Mouse (Mus musculus): ENCODE data around the gene Calm3. TPM values are rescaled to one million over a fixed set of nuclear protein-coding genes. Genes with fewer than 3 reads are reported as not detected.

Calm3 gene
- total RNA-seq, 2 experiments from 2014 or later, result 334 to 349 TPM

Other genes with a start within 250 kb of the Calm3 start
- not detected for gene Ceacam15, start 248.4 kb downstream of the Calm3 start, total RNA-seq (2021)
- gene Ceacam9, start 202.2 kb downstream of the Calm3 start, total RNA-seq (2021), result not detected
- gene Ap2s1, start 185.7 kb downstream of the Calm3 start, total RNA-seq (2021), result 10 to 100 TPM; 44.5 to 46.8 TPM
- gene Slc1a5, start 142.8 kb downstream of the Calm3 start, total RNA-seq (2021), result 10 to 100 TPM; 14.0 to 14.3 TPM
- gene Strn4, start 108.2 kb downstream of the Calm3 start, total RNA-seq (2021), result 10 to 100 TPM in 1 of 2 experiments, 1 to 10 TPM in 1; 9.8 to 13.6 TPM
- gene Fkrp, start 107.4 kb downstream of the Calm3 start, total RNA-seq (2021), result 10 to 100 TPM; 51.7 to 58.0 TPM
- gene Prkd2, start 81.2 kb downstream of the Calm3 start, total RNA-seq (2021), result 1 to 10 TPM; 4.9 to 5.9 TPM
- 1 to 10 TPM in 1 of 2 experiments, under 1 TPM in 1; 0.89 to 1.6 TPM for gene Dact3, start 48.8 kb downstream of the Calm3 start, total RNA-seq (2021)
- under 1 TPM; 0.37 to 0.71 TPM for gene Gng8, start 32.3 kb downstream of the Calm3 start, total RNA-seq (2021)
- gene Ptgir, start 17.6 kb downstream of the Calm3 start, total RNA-seq (2021), result 1 to 10 TPM in 1 of 2 experiments, under 1 TPM in 1; 0.39 to 2.2 TPM
- under 1 TPM; 0.50 to 0.64 TPM for gene Pnmal2, start 20.6 kb upstream of the Calm3 start, total RNA-seq (2021)
- not detected for gene Pnmal1, start 35.6 kb upstream of the Calm3 start, total RNA-seq (2021)
- not detected for gene Gm42372, start 59.0 kb upstream of the Calm3 start, total RNA-seq (2021)
- gene Ccdc8, start 68.6 kb upstream of the Calm3 start, total RNA-seq (2021), result under 1 TPM; 0.94 to 0.97 TPM
- gene Ppp5c, start 103.8 kb upstream of the Calm3 start, total RNA-seq (2021), result 10 to 100 TPM; 62.4 to 63.0 TPM
- 1 to 10 TPM in 1 of 2 experiments, under 1 TPM in 1; 0.64 to 1.6 TPM for gene Hif3a, start 138.3 kb upstream of the Calm3 start, total RNA-seq (2021)
- under 1 TPM in 1 of 2 experiments, not detected in 1; 0.17 TPM for gene Psg16, start 149.9 kb upstream of the Calm3 start, total RNA-seq (2021)
- not detected for gene Ceacam3, start 226.2 kb upstream of the Calm3 start, total RNA-seq (2021)

All from gastrocnemius, adult 18-20 months (tissue).